Mouse (Mus musculus) embryonic facial prominence, embryonic 10.5 days (tissue): ENCODE results near the gene Tmem262. TPM values are rescaled to one million over a fixed set of nuclear protein-coding genes. Genes with fewer than 3 reads are reported as not detected.
A peak's percentile ranks its signal among the peaks of the same experiment; 100 is the strongest.
"Not testable (repeated sequence)": the region's sequence is repeated elsewhere in the genome, so short reads cannot be mapped to it uniquely, and the experiment has no call there.

Experiments
- DNase-seq: peaks from one replicate; pipeline ENCODE4 v3.0.0-alpha.2; 2017; ENCODE audit warnings: low spot score
- H3K27ac ChIP-seq: fragments of 300-500 bp; sonication (generic); replicated peaks from 2 replicates; pipeline ENCODE4 v1.5.1; 2016; ENCODE audit warnings: mild to moderate bottlenecking
- H3K27me3 ChIP-seq: fragments of 300-500 bp; sonication (generic); replicated peaks from 2 replicates; pipeline ENCODE4 v1.6.1; 2016; ENCODE audit warnings: low read depth, mild to moderate bottlenecking; ENCODE audit not compliant: poor library complexity, severe bottlenecking
- H3K36me3 ChIP-seq: fragments of 300-500 bp; sonication (generic); replicated peaks from 2 replicates; pipeline ENCODE4 v1.6.1; 2016; ENCODE audit warnings: mild to moderate bottlenecking, moderate library complexity
- H3K4me1 ChIP-seq: fragments of 300-500 bp; sonication (generic); 2 replicates; pipeline ENCODE4 v1.6.1; 2016
- H3K4me3 ChIP-seq: fragments of 300-500 bp; sonication (generic); 2 replicates; pipeline ENCODE4 v1.5.1; 2016; ENCODE audit warnings: mild to moderate bottlenecking, moderate library complexity
- H3K9me3 ChIP-seq: fragments of 300-500 bp; sonication (generic); 2 replicates; pipeline ENCODE4 v1.6.1; 2016; ENCODE audit warnings: mild to moderate bottlenecking
- WGBS: fragments of 180-500 bp; shearing (Covaris S2); methylation state at CpG from one replicate; pipeline ENCODE4 v1.1.7; 2016; 5-methylcytosine and 5-hydroxymethylcytosine counted together
- polyA plus RNA-seq: library from polyadenylated mRNA; unstranded; fragments of >200 nt; fragmentation: Nextera tagmentation; extraction: Ambion mirVana; gene quantifications from 2 replicates; pipeline ENCODE4 v1.2.1, GENCODE M21; 2016

Gene Tmem262
- polyA plus RNA-seq, result not detected in 2 replicates

- 93% methylated on average over 12 of the region's 12 CpGs for WGBS
- DNase-seq, result no peak
- H3K9me3 ChIP-seq, result no peaks in the 10 kb centered on the region
- H3K27ac ChIP-seq, result no peak within 1 kb of the TSS
- H3K4me3 ChIP-seq, result no peak within 1 kb of the TSS; the same call in 1 of the 2 replicates
- peaks cover 30% of the 10 kb centered on the region for H3K4me1 ChIP-seq
- H3K36me3 ChIP-seq, result peaks cover 51% of the 10 kb centered on the region
- H3K27me3 ChIP-seq, result no peaks in the 10 kb centered on the region
These were observed at the start of gene Tmem262 for GRCm38 (mm10) chr19:6079983-6080480. Gene Tmem262, plus strand, starts transcription at chr19:6080033.

- Histone ChIP-seq H3K27ac (no peak overlapping the region), H3K27me3 (no peaks in the 10 kb centered on the region), H3K36me3 (no peaks in the 10 kb centered on the region), H3K4me3 (no peak overlapping the region), H3K9me3 (no peaks in the 10 kb centered on the region), H3K4me1 (no peaks in the 10 kb centered on the region)
- 78% methylated on average over 14 of the region's 14 CpGs for WGBS
- DNase-seq, result no peak
These were observed 49.1 kb upstream of the Tmem262 start for GRCm38 (mm10) chr19:6030520-6031280.

- H3K9me3 ChIP-seq, result no peaks in the 10 kb centered on the region
- no peaks in the 10 kb centered on the region for H3K36me3 ChIP-seq
- no peak overlapping the region; the same call in 1 of the 2 replicates for H3K27ac ChIP-seq
- 69% methylated on average over 9 of the region's 9 CpGs for WGBS
- DNase-seq, result no peak
- H3K4me1 ChIP-seq, result peaks cover 5% of the 10 kb centered on the region
- no peak overlapping the region for H3K4me3 ChIP-seq
- H3K27me3 ChIP-seq, result no peaks in the 10 kb centered on the region
These were observed 43.8 kb upstream of the Tmem262 start for GRCm38 (mm10) chr19:6035966-6036585.

- Histone ChIP-seq H3K4me3 (no peak overlapping the region), H3K4me1 (peaks cover 5% of the 10 kb centered on the region), H3K27me3 (no peaks in the 10 kb centered on the region), H3K36me3 (no peaks in the 10 kb centered on the region), H3K9me3 (no peaks in the 10 kb centered on the region), H3K27ac (no peak overlapping the region)
- DNase-seq, result no peak
These were observed 42.1 kb upstream of the Tmem262 start for GRCm38 (mm10) chr19:6037695-6038094.

GRCm38 (mm10) chr19:6038326-6038725, 41.5 kb upstream of the Tmem262 start:
- no peak for DNase-seq
- Histone ChIP-seq H3K4me1 (peaks cover 5% of the 10 kb centered on the region), H3K36me3 (no peaks in the 10 kb centered on the region), H3K4me3 (no peak overlapping the region), H3K27me3 (no peaks in the 10 kb centered on the region), H3K27ac (no peak overlapping the region), H3K9me3 (no peaks in the 10 kb centered on the region)
- WGBS, result 87% methylated on average over 7 of the region's 7 CpGs

- no peaks in the 10 kb centered on the region for H3K27me3 ChIP-seq
- H3K4me1 ChIP-seq, result peaks cover 6% of the 10 kb centered on the region
- no peak for DNase-seq
- no peak overlapping the region for H3K4me3 ChIP-seq
- H3K9me3 ChIP-seq, result no peaks in the 10 kb centered on the region
- H3K36me3 ChIP-seq, result no peaks in the 10 kb centered on the region
- H3K27ac ChIP-seq, result no peak overlapping the region
These were observed 39.8 kb upstream of the Tmem262 start for GRCm38 (mm10) chr19:6040002-6040401.

- WGBS, result 86% methylated on average over 9 of the region's 9 CpGs
- DNase-seq, result no peak
- H3K27ac ChIP-seq, result 0 out of 2 replicates have a peak overlapping the region, but pooled peaks have one; percentile 4
- H3K27me3 ChIP-seq, result no peaks in the 10 kb centered on the region
- peaks cover 10% of the 10 kb centered on the region for H3K4me1 ChIP-seq
- H3K9me3 ChIP-seq, result no peaks in the 10 kb centered on the region
- H3K36me3 ChIP-seq, result no peaks in the 10 kb centered on the region
- no peak overlapping the region; the same call in 1 of the 2 replicates for H3K4me3 ChIP-seq
These were observed 37.5 kb upstream of the Tmem262 start for GRCm38 (mm10) chr19:6042293-6042692.

- not testable (repeated sequence) for H3K9me3 ChIP-seq, H3K27me3 ChIP-seq, H3K27ac ChIP-seq, DNase-seq, H3K4me3 ChIP-seq
- 80% methylated on average over 4 of the region's 4 CpGs for WGBS
- peaks cover 13% of the 10 kb centered on the region for H3K36me3 ChIP-seq
- H3K4me1 ChIP-seq, result peaks cover 26% of the 10 kb centered on the region
These were observed 35.7 kb upstream of the Tmem262 start for GRCm38 (mm10) chr19:6044102-6044501.

- Histone ChIP-seq H3K4me3 (peak overlapping the region; percentile 82), H3K27me3 (no peaks in the 10 kb centered on the region), H3K9me3 (no peaks in the 10 kb centered on the region), H3K36me3 (peaks cover 28% of the 10 kb centered on the region), H3K4me1 (peaks cover 26% of the 10 kb centered on the region), H3K27ac (peak overlapping the region; percentile 99)
- no peak for DNase-seq
- 24% methylated on average over 20 of the region's 20 CpGs for WGBS
These were observed 34.2 kb upstream of the Tmem262 start for GRCm38 (mm10) chr19:6045366-6046293.

- peaks cover 26% of the 10 kb centered on the region for H3K4me1 ChIP-seq
- peak within 1 kb of the TSS; percentile 99 for H3K27ac ChIP-seq
These were observed 33.3 kb upstream of the Tmem262 start, which contains the start of gene Syvn1 for GRCm38 (mm10) chr19:6046294-6047153. Gene Syvn1, plus strand, starts transcription at chr19:6046576.

GRCm38 (mm10) chr19:6047154-6047898, 32.5 kb upstream of the Tmem262 start:
- Histone ChIP-seq H3K27ac (peak overlapping the region; percentile 99), H3K27me3 (no peaks in the 10 kb centered on the region), H3K36me3 (peaks cover 45% of the 10 kb centered on the region), H3K4me1 (peaks cover 26% of the 10 kb centered on the region), H3K9me3 (no peaks in the 10 kb centered on the region), H3K4me3 (peak overlapping the region; percentile 82)
- WGBS, result 2% methylated on average over 44 of the region's 44 CpGs
- DNase-seq, result no peak

More at GRCm38 (mm10) chr19:6046294-6047153, 33.3 kb upstream of the Tmem262 start, which contains the start of gene Syvn1:
- DNase-seq, result peak; percentile 93
- Histone ChIP-seq H3K36me3 (peaks cover 37% of the 10 kb centered on the region), H3K27me3 (no peaks in the 10 kb centered on the region), H3K4me3 (peak within 1 kb of the TSS; percentile 82), H3K9me3 (no peaks in the 10 kb centered on the region)
- WGBS, result under 1% methylated on average over 65 of the region's 65 CpGs
